Mouse (Mus musculus) cerebellum, postnatal 4 days (tissue): ENCODE measurements around the gene Tnnc1.

Experiments used
- DNase-seq, 2 experiments: peaks; one replicate each; pipeline ENCODE4 v3.0.0; 2022; ENCODE audit warnings: low spot score in 2 of 2, mixed read lengths in 1 of 2

Tnnc1 gene

DNA sequence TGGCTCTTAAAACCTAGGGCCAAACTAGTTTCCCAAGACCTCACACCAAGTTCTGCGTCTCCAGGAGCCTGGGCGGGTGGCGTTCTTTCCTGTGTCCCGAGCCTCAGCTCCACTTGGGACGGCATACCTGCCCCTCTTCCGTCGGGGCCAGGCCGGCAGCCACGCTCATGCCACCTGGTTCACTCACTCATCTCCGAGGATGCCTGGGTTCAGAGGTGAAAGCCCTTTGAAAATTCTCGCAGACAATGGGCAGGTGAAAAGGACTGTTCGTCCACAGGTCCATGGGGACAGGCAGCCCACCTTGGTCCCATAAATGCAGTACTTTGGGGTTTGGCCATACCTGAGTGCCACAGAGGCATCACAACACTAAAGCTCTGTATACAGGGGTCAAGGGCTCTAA is 23.9 kb upstream of the Tnnc1 start:
- DNase-seq = no peak

DNA sequence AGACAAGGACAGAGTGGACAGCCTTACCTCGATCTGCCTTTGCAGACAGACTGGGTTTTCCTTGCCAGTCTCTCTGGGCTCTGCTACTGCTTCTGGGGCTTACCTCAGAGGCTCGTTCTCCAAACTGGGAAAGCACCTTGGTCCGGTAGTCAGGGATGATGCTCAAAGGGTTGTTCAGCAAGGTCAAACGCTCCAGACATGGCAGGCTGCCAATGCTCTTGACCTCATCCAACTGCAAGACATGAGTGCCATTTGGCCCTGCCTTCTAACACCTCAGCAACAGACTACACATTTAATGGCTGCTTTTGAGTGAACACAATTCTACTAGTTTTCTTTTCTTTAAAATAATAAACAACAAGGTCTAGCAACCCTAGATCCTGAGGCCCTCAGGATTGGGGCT is 21.5 kb upstream of the Tnnc1 start:
- DNase-seq = no peak

DNA sequence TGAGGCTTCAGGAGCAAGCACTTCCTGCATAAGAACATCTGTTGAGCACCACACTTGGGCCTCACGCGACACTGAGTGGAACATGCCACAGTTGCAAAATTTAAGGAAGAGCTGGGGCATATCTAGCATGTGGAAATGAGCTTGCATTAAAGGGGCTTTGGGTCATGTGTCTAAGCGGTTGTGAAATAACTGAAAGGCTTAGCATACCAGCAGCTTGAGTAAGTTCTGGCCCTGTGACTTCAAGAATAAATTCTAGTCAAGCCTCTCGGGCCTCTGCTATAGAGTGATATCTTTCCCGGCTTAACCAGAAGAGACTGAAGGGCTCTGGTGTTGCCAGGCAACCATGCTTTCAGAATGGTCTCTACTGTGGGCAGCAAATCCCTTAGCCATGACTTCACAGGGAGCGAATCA is 19.3 kb upstream of the Tnnc1 start:
- no peak for DNase-seq

DNA sequence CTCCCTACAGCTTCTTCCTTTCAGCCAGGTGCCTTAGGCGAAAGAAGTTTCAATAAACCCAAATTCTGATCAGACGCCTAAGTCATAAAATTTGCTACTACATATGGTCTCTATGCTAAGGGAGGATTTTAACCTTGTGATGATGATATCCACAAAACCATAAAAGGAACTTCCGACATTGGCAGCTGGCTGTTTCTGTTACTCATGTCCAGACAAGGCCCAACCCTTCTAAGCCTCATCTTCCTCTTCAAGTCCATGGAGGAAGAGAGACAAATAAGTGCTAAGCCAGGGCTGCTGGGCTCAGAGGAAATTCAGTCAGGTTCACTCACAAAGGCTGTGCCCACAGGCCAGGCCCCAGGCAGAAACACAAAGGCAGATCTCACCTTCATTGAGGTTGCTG is 18.8 kb upstream of the Tnnc1 start:
- DNase-seq = no peak

DNA sequence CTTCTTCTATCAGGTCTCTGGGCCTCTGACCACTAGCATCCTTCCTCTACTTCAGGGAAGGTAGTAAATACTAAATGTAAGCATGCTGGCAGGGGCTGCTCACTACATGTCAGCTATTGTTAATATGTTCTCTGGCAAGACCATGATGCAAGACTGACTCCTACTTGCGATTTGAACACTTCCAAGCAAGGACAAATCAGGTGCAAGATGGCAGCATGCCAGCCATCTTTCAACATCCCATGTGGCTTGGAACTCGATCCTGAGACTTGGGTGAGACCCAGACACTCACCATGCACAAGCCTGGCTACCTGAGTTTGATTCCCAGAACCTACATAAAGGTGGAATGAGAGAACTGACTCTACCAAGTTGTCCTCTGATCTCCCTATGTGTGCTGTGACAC is 16.2 kb upstream of the Tnnc1 start:
- no peak for DNase-seq

DNA sequence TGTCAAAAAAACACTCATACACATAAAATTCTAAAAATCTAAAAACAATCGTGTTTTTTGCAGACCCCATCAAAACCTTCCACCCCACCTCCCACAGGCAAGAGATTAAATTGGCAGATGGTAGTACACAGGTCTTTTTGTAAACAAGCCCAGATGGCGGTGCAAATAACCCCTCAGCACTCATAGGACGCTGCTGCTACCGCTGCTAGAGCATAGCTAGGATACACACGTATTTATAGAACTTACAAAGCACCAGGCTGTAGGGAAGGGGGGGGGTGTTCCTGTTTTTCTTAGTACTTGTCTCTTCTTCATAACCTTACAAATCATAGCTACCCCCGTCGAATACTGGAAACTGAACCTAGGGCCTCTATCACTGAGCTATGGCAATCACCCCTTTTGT is 14.3 kb upstream of the Tnnc1 start:
- DNase-seq = no peak

DNA sequence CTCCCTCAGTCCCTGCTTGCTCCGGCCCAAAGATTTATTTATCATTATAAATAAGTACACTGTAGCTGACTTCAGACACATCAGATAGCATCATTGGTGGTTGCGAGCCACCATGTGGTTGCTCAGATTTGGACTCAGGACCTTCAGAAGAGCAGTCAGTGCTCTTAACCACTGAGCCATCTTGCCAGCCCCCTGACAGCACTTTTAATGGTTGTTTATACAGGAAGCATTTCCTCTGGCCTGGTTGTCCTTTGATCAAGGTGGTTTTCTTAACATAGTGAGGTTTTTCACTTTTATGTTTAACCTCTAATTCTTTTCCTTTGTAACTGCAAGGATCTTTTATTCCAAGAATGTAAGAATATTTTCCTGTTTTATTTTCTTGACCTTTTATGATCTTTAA is 13.7 kb upstream of the Tnnc1 start:
- DNase-seq = no peak

DNA sequence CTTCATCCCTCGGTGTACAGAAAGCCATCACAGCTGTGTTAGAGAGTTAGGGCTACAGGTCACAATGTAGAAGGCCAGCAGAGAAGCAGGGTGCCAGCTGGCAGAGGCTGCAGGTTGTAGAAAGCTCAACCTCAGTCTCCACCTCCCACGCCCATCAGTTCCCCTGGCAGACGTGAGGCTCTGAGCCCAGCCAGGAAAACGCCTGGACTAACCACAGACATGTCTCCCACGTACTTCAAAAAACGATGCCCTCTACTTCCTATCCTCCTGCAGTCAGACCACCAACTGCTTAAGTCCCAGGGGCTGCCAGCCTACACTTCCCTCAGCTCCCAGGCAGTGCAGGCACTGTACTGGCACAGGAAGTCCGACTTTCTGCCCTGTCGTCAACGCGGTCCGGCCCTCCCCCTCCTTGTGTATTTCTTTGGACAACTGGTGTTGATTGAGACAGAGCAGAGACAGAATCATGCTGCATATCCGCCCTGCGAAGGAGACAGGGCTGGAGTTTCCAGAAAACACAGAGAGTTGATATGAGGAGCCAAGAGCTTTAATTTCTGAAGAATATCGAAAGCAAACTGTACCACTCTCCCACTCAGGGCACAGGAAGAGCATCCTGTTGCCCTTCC is 13.1 kb upstream of the Tnnc1 start:
- no peak for DNase-seq

DNA sequence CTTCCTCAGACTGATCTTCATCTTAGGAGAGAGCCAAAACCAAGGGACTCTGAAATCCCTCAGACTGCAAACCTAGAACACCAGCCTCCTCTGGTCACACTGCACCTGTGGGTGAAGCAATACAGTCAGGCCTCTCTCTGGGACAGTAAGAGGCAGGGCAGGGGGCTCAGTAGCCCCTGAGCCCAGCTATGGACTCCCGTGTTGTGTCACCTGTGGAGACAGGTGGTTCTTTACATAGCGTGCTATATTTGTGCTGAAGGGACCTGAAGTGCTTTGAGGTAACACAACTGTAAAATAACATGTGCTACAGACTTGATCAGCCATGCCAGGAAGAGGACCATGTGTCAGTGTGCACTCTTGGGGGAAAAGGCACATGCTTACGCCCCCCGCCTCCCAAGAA is 12.6 kb upstream of the Tnnc1 start:
- no peak for DNase-seq

DNA sequence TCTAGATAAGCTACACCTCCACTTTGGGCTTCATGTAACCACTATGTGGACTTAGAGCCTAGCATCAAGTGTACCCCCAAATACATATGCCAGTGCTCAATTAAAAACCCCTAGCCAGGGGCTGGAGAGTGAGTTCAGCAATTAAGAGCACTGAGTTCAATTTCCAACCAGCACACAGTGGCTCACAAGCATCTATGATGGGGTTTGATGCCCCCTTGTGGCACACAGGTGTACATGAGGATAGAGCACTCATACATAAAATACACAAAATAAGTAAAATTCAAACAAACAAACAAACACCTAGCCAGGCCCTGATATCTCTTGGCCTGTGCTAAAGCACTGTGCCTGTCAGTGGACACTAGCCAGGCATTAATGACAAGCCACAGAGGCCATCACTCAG is 12.1 kb upstream of the Tnnc1 start:
- no peak for DNase-seq

DNA sequence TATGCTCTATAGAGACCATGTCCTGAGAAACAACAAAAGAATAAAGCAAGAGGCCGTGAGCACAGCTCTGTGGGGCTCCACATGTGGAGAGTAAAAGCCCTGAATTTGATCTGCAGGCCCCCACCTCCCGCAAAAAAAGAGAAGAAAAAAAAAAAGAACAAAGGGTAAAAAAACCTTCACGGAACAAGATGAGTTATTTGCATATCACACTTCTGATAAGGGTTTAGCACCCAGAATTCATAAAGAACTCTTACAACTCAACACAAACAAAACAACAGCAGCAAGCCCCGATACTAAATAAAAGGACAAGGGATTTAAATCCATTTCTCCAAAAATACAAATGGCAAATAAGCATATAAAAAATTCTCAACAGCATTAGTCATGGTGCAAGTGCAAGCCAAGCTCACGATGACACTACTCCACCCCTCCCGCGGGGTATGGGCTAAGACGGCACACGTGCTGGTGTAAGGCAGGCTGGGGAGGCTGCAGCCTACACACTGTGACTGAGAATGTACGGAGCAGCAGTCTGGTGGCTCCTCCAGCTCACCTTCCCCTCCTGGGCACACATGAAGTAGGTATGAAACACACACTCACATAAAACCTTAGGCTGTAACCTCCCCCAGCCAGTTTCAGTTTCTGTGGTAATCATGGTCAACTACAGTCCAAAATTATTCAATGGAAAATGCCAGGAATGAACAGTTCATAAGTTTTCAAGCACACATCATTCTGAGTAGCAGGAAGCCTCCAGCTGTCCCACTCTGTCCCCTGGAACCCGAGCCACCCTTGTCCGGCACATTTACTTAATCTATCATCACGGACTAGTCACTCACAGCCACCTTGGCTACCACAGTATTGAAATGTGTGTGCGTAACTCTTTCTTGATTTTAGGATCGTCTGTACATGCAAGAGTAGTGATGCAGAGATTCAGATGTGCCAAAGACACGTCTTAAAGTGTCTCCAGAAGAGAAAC is 10.3 kb upstream of the Tnnc1 start:
- no peak for DNase-seq

DNA sequence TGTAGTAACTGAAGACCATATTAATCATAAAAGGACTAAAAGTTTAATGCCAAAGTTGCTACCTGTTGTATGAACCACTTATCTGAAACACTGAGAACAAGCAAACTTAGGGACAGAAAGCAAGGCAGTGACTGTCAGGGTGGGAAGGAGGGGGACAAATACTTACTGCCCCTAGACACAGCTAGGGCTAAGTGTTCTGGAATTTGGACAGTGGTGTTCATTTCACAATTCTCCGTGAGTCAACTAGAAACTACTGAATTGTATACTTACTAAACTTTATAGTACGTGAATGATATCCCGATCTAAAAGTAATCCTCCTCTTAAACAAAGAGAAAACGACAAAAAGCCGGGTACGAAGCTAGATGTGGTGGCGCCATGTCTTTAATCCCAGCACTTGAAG is 8.5 kb upstream of the Tnnc1 start:
- DNase-seq = no peak

DNA sequence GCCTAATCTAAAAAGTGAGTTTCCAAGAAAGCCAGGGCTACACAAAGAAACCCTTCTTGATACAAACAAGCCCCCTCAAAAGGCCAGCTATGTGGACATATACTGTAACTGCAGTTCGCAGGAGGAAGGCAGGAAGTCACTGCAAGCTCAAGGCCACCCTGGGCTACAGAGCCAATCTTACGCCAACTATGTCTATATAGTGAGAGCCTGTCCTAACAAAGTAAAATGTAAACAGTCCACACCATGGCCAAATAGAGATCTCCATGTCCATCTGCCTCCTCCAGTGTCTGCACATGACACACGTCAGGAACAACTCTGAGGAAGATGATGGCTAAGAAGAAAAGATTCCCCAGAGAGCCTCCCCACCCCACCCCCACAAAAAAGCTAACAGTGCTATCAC is 8.1 kb upstream of the Tnnc1 start:
- DNase-seq = no peak

DNA sequence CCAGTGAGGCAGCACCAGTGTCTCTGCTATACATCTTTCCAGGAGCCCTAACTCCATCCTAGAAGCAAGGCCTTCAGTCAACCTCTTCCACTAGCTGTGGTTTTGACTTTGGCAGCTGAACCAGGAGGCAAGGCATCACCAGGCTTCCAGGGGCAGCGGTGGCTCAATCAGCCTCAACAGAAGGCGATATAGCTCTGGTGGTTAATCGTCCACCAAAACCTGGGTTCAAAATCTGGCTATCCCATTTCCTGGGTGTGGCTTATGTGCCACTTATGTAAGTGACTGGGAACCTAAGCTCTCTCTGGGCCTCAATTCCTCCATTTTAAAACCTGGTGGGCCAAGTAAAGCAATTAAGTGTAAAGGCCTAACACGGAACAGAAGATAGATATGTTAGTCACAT is 3.3 kb upstream of the Tnnc1 start:
- DNase-seq = no peak

DNA sequence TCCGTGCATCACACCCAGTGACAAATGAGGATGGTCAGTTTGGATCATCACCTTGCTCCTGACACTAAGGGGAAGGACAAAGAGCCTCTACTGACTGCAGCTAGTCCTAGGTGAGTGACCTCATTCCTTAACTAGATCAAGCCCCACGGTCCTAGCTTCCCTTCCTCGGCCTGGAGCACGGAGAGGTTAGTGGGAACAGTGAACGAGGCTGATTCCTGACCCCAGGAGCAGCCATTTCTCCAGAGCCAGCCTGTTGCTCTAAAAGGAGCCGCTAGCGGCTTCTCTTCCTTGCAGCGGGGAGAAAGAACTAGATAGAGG is 2.9 kb upstream of the Tnnc1 start:
- no peak for DNase-seq

DNA sequence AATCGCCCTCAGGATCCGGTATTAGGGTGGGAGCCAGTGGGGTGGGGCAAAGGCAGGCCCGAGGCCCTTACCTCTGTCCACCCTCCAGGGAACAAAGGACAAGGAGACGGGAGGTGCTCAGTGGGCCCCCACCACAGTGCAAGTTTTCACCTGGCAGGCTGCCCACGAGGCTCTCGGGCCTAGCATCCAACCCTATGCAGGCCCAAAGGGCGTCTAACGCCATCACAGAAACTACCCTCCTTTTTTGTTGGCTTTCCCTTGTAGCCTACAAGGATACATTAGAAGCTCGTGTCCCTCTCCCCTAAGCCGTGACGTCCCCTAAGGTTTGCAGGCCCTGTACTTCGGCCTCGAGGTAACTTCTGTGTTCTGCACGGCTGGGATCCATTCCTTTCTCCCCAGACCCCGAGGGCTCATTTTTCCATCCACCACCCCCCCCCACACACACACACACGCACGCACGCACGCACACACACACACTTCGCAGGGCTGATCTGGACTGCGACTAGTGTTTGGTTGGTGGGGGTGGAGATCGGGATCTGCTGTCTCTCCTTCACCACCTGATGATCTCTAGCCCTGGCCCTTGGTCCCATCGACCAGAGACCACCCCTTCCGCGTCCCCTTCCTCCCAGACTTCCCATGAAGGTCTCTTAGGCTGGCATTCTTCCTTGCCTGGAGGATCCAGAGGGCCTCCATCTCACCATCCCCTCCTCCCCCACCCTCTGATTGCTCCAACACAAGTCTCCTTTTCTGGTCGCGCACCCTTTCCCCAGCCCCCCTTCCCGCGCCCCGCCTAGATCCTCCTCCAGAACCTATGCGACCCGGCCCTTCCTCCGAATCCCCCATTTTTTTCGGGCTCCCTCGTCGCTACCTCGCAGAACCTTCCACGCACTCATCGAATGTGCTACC is 2.3 kb upstream of the Tnnc1 start:
- DNase-seq = peak in 1 of 2 experiments; percentile 53

DNA sequence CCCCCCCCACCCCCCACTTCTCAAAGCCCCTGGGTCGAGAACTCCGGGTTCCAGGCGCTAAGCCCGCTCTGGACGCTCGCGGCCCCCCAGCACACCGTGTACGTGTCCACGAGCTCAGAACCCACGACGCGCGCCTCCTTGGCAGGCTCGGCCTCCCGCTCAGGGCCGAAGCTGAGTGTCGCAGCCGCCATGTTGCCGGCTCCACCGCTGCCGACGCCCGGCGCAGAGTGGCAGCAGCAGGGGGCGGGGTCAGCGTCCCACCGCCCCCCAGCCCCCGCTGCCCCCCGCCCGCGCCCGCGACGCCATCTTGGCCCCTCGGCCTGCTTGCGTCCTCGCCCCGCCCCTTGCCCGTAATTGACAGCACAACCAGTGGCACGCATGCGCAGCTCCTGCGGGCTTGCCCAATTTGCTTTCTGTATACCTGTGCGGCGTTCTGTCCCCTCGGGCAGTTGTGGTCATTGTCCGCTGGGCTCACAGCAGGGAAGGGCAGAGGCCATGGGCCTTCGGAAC is 1.6 kb upstream of the Tnnc1 start:
- DNase-seq = peak; percentile 85 to 95

DNA sequence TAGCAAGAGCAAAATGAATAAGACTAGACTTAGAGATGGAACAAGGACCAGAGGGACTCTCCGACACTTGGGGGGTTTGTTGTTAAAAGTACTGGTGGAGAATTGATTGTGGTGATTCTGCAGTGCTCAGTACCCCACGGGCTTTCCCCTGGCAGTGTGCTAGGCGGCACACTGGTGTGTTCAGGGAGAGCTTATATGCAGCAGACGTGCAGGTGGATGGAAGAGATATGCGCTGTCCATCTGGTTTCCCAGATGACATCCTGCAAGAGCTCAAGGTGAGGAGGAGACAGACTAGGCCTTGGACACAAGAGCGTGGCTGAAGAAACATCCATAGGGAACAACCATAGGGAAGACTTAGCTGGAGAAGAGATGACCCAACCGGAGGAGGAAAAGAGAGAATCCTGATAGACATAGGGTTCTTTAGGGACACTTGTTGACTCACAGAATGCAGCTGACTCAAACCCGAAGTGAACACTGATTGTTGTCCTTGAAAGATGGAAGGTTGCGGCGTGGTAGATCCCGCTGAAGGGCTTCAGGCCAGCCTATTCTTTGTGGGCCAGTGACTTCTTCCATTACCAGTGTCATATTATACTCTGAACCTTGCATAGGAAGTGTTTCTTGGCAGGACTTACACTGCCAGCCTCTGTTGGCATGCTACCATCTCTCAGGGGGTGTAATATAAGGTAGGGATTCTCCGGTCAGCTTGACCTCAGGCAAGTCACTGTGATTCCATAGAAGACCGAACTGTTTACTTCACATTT is 862 bp upstream of the Tnnc1 start:
- DNase-seq = no peak

DNA sequence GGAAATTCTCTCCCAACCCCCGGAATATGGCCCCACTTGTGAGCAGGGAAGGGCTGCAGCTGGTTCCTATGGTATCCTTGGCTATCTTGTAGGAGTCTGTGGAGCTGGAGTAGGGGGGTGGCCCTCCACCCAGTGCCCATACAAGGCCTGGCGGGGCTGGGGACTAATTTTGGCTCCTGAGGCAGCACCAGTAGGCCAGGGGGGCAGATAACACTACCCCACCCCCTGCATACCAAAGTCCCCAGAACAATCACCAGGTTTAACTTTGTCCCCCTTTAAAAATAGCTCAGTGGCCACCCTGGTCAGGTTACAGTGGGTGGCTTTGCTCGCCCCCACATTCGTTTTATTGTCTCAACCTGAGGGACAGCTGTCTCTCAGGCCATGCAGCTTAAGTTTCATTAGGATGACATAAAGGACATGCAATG is 1.0 kb downstream of the Tnnc1 start:
- DNase-seq = no peak

DNA sequence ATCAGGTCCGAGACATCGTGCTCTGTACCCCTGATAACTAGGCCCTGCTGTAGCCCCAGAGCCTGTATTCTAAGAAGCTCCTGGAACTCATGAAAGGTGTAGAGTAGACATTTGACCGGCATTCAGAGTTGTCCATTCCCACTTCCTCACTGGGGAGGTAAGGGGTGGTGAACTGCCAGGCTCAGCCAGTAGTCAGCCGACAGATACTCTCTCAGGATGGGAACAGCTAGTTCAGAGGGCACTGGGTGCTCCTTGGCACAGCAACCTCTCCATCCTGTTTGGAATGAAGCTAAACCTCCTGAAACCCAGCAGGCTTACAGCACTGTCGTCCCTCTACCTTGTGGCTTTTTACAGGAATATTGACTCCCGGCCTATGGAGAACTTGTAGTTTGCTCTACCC is 3.7 kb downstream of the Tnnc1 start:
- DNase-seq = no peak

DNA sequence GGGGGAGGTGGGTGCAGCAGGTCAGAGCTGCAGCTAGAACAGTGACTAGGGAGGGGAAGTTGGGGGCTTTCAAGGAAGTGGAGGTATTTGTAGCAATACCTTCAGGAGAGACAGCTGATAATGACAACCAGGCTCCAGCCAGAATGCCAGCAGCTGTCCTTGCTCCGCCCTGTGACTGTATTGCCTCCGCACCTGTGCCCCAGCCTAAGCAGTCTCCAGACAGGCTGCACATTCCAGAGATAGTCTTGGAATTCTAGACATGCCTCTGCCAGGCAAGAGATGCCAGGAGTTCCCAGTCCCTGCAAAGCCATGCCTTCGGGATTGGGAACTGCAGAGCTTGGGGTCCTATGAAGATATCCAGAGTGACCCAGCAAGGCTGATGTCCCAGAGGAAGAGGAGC is 4.4 kb downstream of the Tnnc1 start:
- no peak for DNase-seq

DNA sequence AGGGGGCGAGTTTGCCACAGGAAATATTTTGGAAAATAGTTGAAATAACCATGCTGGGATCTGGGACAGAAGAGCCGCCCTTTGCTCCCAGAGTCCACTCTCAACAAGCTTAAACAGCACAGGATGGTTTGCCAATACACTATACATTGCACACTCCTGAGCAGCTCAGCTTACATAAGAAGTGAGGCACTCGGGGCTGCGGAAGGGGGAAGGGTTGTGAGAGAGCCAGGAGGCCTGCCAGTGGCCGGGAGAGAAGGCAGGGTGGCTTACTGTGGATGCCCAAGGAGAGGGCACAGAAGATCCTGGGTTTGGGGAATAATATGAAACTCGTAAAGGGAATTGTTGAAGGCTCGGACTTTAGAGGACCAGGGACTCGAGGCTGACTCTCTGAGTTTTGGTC is 5.8 kb downstream of the Tnnc1 start:
- no peak for DNase-seq
